Mouse (Mus musculus): ENCODE results near the gene Fbxo33. TPM values are rescaled to one million over a fixed set of nuclear protein-coding genes. Genes with fewer than 3 reads are reported as not detected.

Gene Fbxo33
- total and polyA plus RNA-seq, 2 experiments from 2014 or later: 8.5 to 10.9 TPM

- H3K9ac ChIP-seq (replicated peaks; ENCODE audit: low read length): no peak overlapping the region
- WGBS: 74% methylated on average over 3 of the region's 3 CpGs
- TF ChIP-seq CTCF (IDR thresholded peaks at IDR 0.05; ENCODE audit: low read depth): no peak
- no peaks in the 10 kb centered on the region for H3K9me3 ChIP-seq (ENCODE audit: low read length)
- ATAC-seq (no peak), DNase-seq (ENCODE audit: low spot score) (no peak)
- H3K27me3 ChIP-seq (ENCODE audit: insufficient read depth, low read length): no peaks in the 10 kb centered on the region
- no peaks in the 10 kb centered on the region for H3K4me1 ChIP-seq (ENCODE audit: insufficient read depth, low read length)
- peaks cover 37% of the 10 kb centered on the region for H3K36me3 ChIP-seq (ENCODE audit: insufficient read depth, low read length)
- H3K4me2 ChIP-seq (ENCODE audit: low read depth, low read length): no peak overlapping the region
- no peak overlapping the region for H3K4me3 ChIP-seq (ENCODE audit: low read length)
- no peak overlapping the region for H3K27ac ChIP-seq
Measured at GRCm38 (mm10) chr12:59177814-59178213, 41.7 kb downstream of the Fbxo33 start.

- DNase-seq (ENCODE audit: low spot score) (no peak), ATAC-seq (no peak)
- TF ChIP-seq CTCF (IDR thresholded peaks at IDR 0.05; ENCODE audit: low read depth): no peak
- H3K9ac ChIP-seq (replicated peaks; ENCODE audit: low read length): no peak overlapping the region
- WGBS: 77% methylated on average over 4 of the region's 4 CpGs
- no peaks in the 10 kb centered on the region for H3K9me3 ChIP-seq (ENCODE audit: low read length)
- no peak overlapping the region for H3K27ac ChIP-seq
- no peaks in the 10 kb centered on the region for H3K4me1 ChIP-seq (ENCODE audit: insufficient read depth, low read length)
- H3K27me3 ChIP-seq (ENCODE audit: insufficient read depth, low read length): no peaks in the 10 kb centered on the region
- H3K4me3 ChIP-seq (ENCODE audit: low read length): no peak overlapping the region
- H3K36me3 ChIP-seq (ENCODE audit: insufficient read depth, low read length): peaks cover 15% of the 10 kb centered on the region
- no peak overlapping the region for H3K4me2 ChIP-seq (ENCODE audit: low read depth, low read length)
Measured at GRCm38 (mm10) chr12:59169935-59170334, 49.6 kb downstream of the Fbxo33 start.

GRCm38 (mm10) chr12:59166557-59166956, 53.0 kb downstream of the Fbxo33 start:
- H3K27ac ChIP-seq: no peak overlapping the region
- H3K9me3 ChIP-seq (ENCODE audit: low read length): no peaks in the 10 kb centered on the region
- H3K9ac ChIP-seq (replicated peaks; ENCODE audit: low read length): no peak overlapping the region
- DNase-seq (ENCODE audit: low spot score) (no peak), ATAC-seq (no peak)
- no peak for TF ChIP-seq CTCF (IDR thresholded peaks at IDR 0.05; ENCODE audit: low read depth)
- H3K4me1 ChIP-seq (ENCODE audit: insufficient read depth, low read length): no peaks in the 10 kb centered on the region
- WGBS: 91% methylated on average over 4 of the region's 4 CpGs
- no peak overlapping the region for H3K4me3 ChIP-seq (ENCODE audit: low read length)
- peaks cover 22% of the 10 kb centered on the region for H3K36me3 ChIP-seq (ENCODE audit: insufficient read depth, low read length)
- no peak overlapping the region for H3K4me2 ChIP-seq (ENCODE audit: low read depth, low read length)
- no peaks in the 10 kb centered on the region for H3K27me3 ChIP-seq (ENCODE audit: insufficient read depth, low read length)

GRCm38 (mm10) chr12:59164522-59164921, 55.0 kb downstream of the Fbxo33 start:
- H3K36me3 ChIP-seq (ENCODE audit: insufficient read depth, low read length): peaks cover 19% of the 10 kb centered on the region
- H3K4me2 ChIP-seq (ENCODE audit: low read depth, low read length): no peak overlapping the region
- no peak overlapping the region for H3K4me3 ChIP-seq (ENCODE audit: low read length)
- no peak overlapping the region for H3K9ac ChIP-seq (replicated peaks; ENCODE audit: low read length)
- no peak overlapping the region for H3K27ac ChIP-seq
- H3K27me3 ChIP-seq (ENCODE audit: insufficient read depth, low read length): no peaks in the 10 kb centered on the region
- H3K9me3 ChIP-seq (ENCODE audit: low read length): no peaks in the 10 kb centered on the region
- no peaks in the 10 kb centered on the region for H3K4me1 ChIP-seq (ENCODE audit: insufficient read depth, low read length)
- 97% methylated on average over 6 of the region's 6 CpGs for WGBS
- DNase-seq (ENCODE audit: low spot score): no peak
- TF ChIP-seq CTCF (IDR thresholded peaks at IDR 0.05; ENCODE audit: low read depth): no peak
- no peak for ATAC-seq

- DNase-seq (ENCODE audit: low spot score) (no peak), ATAC-seq (no peak)
- no peak overlapping the region for H3K4me2 ChIP-seq (ENCODE audit: low read depth, low read length)
- H3K9me3 ChIP-seq (ENCODE audit: low read length): no peaks in the 10 kb centered on the region
- no peak overlapping the region for H3K4me3 ChIP-seq (ENCODE audit: low read length)
- no peaks in the 10 kb centered on the region for H3K27me3 ChIP-seq (ENCODE audit: insufficient read depth, low read length)
- H3K4me1 ChIP-seq (ENCODE audit: insufficient read depth, low read length): no peaks in the 10 kb centered on the region
- no peak for TF ChIP-seq CTCF (IDR thresholded peaks at IDR 0.05; ENCODE audit: low read depth)
- peaks cover 25% of the 10 kb centered on the region for H3K36me3 ChIP-seq (ENCODE audit: insufficient read depth, low read length)
- 95% methylated on average over 2 of the region's 2 CpGs for WGBS
- H3K27ac ChIP-seq: no peak overlapping the region
- H3K9ac ChIP-seq (replicated peaks; ENCODE audit: low read length): no peak overlapping the region
Measured at GRCm38 (mm10) chr12:59162797-59163196, 56.7 kb downstream of the Fbxo33 start.

GRCm38 (mm10) chr12:59161091-59161490, 58.4 kb downstream of the Fbxo33 start:
- Histone ChIP-seq H3K36me3 (ENCODE audit: insufficient read depth, low read length) (peaks cover 25% of the 10 kb centered on the region), H3K27me3 (ENCODE audit: insufficient read depth, low read length) (no peaks in the 10 kb centered on the region), H3K4me2 (ENCODE audit: low read depth, low read length) (no peak overlapping the region), H3K4me1 (ENCODE audit: insufficient read depth, low read length) (no peaks in the 10 kb centered on the region), H3K9me3 (ENCODE audit: low read length) (no peaks in the 10 kb centered on the region), H3K9ac (replicated peaks; ENCODE audit: low read length) (no peak overlapping the region), H3K4me3 (ENCODE audit: low read length) (no peak overlapping the region), H3K27ac (no peak overlapping the region)
- TF ChIP-seq CTCF (IDR thresholded peaks at IDR 0.05; ENCODE audit: low read depth): no peak
- DNase-seq (ENCODE audit: low spot score) (no peak), ATAC-seq (no peak)
- 52% methylated on average over 2 of the region's 2 CpGs for WGBS

Small RNA genes lying within 50 kb of the gene (microRNA-seq; reads per million reads assigned to microRNA genes)
- gene Gm27284: 0 reads per million in 2 experiments

Other genes with a start within 250 kb of the Fbxo33 start
- 120 and 124 TPM in 2 replicates for gene Sec23a, start 207.7 kb downstream of the Fbxo33 start, total RNA-seq (2014; rRNA removed)
- 81.7 and 86.5 TPM in 2 replicates for gene Sec23a, start 207.7 kb downstream of the Fbxo33 start, polyA plus RNA-seq (2015; fragmentation: Nextera tagmentation; extraction: Ambion mirVana)
- gene Gemin2, start 206.3 kb downstream of the Fbxo33 start, total RNA-seq (2014; rRNA removed): 3.9 and 6.2 TPM in 2 replicates
- 12.0 and 13.1 TPM in 2 replicates for gene Gemin2, start 206.3 kb downstream of the Fbxo33 start, polyA plus RNA-seq (2015; fragmentation: Nextera tagmentation; extraction: Ambion mirVana)
- gene Trappc6b, start 158.3 kb downstream of the Fbxo33 start, total RNA-seq (2014; rRNA removed): 40.9 and 43.1 TPM in 2 replicates
- 168 and 171 TPM in 2 replicates for gene Trappc6b, start 158.3 kb downstream of the Fbxo33 start, polyA plus RNA-seq (2015; fragmentation: Nextera tagmentation; extraction: Ambion mirVana)
- 11.9 and 13.6 TPM in 2 replicates for gene Pnn, start 152.8 kb downstream of the Fbxo33 start, total RNA-seq (2014; rRNA removed)
- gene Pnn, start 152.8 kb downstream of the Fbxo33 start, polyA plus RNA-seq (2015; fragmentation: Nextera tagmentation; extraction: Ambion mirVana): 82.3 and 93.9 TPM in 2 replicates
- gene Mia2, start 123.9 kb downstream of the Fbxo33 start, total RNA-seq (2014; rRNA removed): 24.9 and 32.7 TPM in 2 replicates
- gene Mia2, start 123.9 kb downstream of the Fbxo33 start, polyA plus RNA-seq (2015; fragmentation: Nextera tagmentation; extraction: Ambion mirVana): 38.2 and 45.8 TPM in 2 replicates